Mouse (Mus musculus) heart, embryonic 13.5 days (tissue): ENCODE results near the gene Gm5346. TPM values are rescaled to one million over a fixed set of nuclear protein-coding genes. Genes with fewer than 3 reads are reported as not detected.
"Not testable (repeated sequence)": the region's sequence is repeated elsewhere in the genome, so short reads cannot be mapped to it uniquely, and the experiment has no call there.

ENCODE experiments used
- ATAC-seq: fragments of 200-750 bp; cut with Nextera tagmentation; 2 replicates; pipeline ENCODE4 v1.8.0; 2017; ENCODE audit warnings: moderate TSS enrichment; ENCODE audit not compliant: insufficient number of reproducible peaks, low FRiP score, low TSS enrichment; ENCODE audit errors: extremely low read depth
- H3K27ac ChIP-seq: fragments of 300-500 bp; sonication (generic); replicated peaks from 2 replicates; pipeline ENCODE4 v1.5.1; 2015; ENCODE audit warnings: moderate library complexity, mild to moderate bottlenecking, inconsistent platforms
- H3K27me3 ChIP-seq: fragments of 300-500 bp; sonication (generic); replicated peaks from 2 replicates; pipeline ENCODE4 v1.6.1; 2015; ENCODE audit warnings: mild to moderate bottlenecking, inconsistent platforms
- H3K36me3 ChIP-seq: fragments of 300-500 bp; sonication (generic); 2 replicates; pipeline ENCODE4 v1.6.1; 2015; ENCODE audit warnings: mild to moderate bottlenecking, inconsistent platforms
- H3K4me1 ChIP-seq: fragments of 300-500 bp; sonication (generic); 2 replicates; pipeline ENCODE4 v1.6.1; 2015; ENCODE audit warnings: inconsistent platforms
- H3K4me2 ChIP-seq: fragments of 300-500 bp; sonication (generic); 2 replicates; pipeline ENCODE4 v1.6.1; 2015; ENCODE audit warnings: inconsistent platforms, mild to moderate bottlenecking, moderate library complexity
- H3K4me3 ChIP-seq: fragments of 300-500 bp; sonication (generic); 2 replicates; pipeline ENCODE4 v1.5.1; 2015; ENCODE audit warnings: moderate library complexity, mild to moderate bottlenecking, inconsistent platforms
- H3K9ac ChIP-seq: fragments of 300-500 bp; sonication (generic); 2 replicates; pipeline ENCODE4 v1.6.1; 2015; ENCODE audit warnings: inconsistent platforms, mild to moderate bottlenecking, moderate library complexity
- H3K9me3 ChIP-seq: fragments of 300-500 bp; sonication (generic); 2 replicates; pipeline ENCODE4 v1.6.1; 2016; ENCODE audit warnings: inconsistent platforms
- WGBS: fragments of 180-500 bp; shearing (Covaris S2); methylation state at CpG from one replicate; pipeline ENCODE4 v1.1.7; 2015; ENCODE audit warnings: mixed read lengths; 5-methylcytosine and 5-hydroxymethylcytosine counted together
- polyA plus RNA-seq: library from polyadenylated mRNA; unstranded; fragments of >200 nt; fragmentation: Nextera tagmentation; extraction: Ambion mirVana; gene quantifications from 2 replicates; pipeline ENCODE4 v1.2.1, GENCODE M21; 2015

Gm5346 gene
- not detected in 2 replicates for polyA plus RNA-seq

DNA sequence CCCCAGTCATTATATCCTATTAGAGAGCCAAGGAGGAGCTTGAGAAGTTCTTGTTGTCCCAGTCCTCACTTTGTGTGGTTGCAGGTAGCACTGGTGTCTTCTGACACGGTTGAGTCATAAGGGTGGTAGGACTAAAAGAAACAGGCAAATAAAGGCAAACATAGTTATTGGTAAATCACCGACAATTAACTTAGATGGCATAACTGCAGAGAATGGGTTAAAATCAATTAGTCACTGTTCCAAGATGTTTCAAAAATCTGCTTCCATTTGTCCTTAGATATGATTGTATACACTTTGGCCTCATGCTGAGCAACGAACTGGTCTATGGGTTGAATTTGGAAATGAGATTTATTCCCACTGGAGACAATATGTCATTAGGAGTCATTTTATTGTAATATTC lies at the start of gene Gm5346:
Gene Gm5346 (minus strand): TSS at position 101 of the 400 bp plus-strand sequence.
- no peak for ATAC-seq
- Histone ChIP-seq H3K4me1 (no peaks in the 10 kb centered on the region), H3K27ac (no peak within 1 kb of the TSS), H3K36me3 (no peaks in the 10 kb centered on the region), H3K4me2 (no peak within 1 kb of the TSS), H3K27me3 (no peaks in the 10 kb centered on the region), H3K4me3 (no peak within 1 kb of the TSS), H3K9me3 (no peaks in the 10 kb centered on the region), H3K9ac (no peak within 1 kb of the TSS)
- 74% methylated on average over 3 of the region's 3 CpGs for WGBS

DNA sequence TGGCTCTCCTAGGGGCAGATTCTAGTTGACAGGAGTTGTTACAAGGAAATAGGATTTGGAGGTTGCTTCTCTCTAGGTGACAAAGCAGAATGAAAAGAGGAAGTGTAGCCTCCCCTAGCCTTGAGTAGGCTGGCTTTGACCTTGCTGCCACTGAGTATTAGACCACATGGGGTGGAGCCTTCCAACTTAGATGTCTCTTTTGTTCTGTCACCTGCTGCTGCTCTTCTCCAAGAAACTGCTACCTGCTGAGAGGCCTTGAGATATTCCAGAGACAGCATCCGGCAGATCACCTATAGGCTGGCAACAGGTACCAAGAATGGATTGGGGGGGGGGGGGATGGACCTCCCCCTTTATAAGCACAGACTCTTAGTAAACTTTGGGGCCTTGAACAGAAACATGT lies 11.0 kb downstream of the Gm5346 start:
- H3K27me3 ChIP-seq = no peaks in the 10 kb centered on the region

DNA sequence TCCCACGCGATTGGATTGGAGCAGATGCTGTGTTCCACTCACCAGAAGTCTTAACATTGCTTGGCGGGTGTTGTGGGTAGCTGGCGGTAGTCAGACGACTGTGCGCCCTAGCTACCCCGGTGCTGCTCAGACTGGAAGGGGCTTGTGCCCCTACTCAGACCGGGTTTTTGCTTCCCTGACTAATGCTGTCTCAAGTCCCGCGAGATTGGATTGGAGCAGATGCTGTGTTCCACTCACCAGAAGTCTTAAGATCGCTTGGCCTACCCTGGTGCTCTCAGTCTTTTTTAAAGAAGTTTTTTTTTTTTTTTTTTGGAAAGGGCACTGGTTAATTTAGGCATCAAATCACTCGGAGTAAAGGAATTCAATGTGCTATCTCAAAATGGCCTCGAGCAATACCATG lies 23.4 kb downstream of the Gm5346 start:
- H3K27ac ChIP-seq, H3K4me3 ChIP-seq, H3K27me3 ChIP-seq, H3K9me3 ChIP-seq, H3K9ac ChIP-seq, ATAC-seq, H3K36me3 ChIP-seq, H3K4me1 ChIP-seq, H3K4me2 ChIP-seq: not testable (repeated sequence)
- 70% methylated on average over 13 of the region's 13 CpGs for WGBS

More for the DNA sequence above, 11.0 kb downstream of the Gm5346 start:
- no peak overlapping the region for H3K9ac ChIP-seq
- 86% methylated on average over 1 of the region's 1 CpGs for WGBS
- H3K4me2 ChIP-seq = no peak overlapping the region
- no peak overlapping the region for H3K4me3 ChIP-seq
- H3K36me3 ChIP-seq = no peaks in the 10 kb centered on the region
- H3K4me1 ChIP-seq = no peaks in the 10 kb centered on the region
- H3K27ac ChIP-seq = no peak overlapping the region
- no peak for ATAC-seq
- no peaks in the 10 kb centered on the region for H3K9me3 ChIP-seq

DNA sequence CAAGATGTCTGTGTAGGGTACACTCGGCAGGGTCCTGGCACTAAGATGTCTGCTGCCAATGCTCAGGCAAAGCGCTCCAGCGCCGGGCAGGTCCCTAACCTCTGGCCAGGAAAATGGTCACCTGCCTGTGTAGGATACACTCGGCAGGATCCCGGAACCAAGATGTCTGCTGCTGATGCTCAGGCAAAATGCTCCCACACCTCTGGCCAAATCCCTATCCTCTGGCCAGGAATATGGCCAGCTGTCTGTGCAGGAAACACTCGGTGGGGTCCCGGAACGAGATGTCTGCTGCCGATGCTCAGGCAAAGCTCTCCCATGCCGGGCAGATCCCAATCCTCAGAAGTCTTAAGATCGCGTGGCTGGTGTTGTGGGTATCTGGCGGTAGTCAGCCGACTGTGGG lies 23.9 kb downstream of the Gm5346 start:
- not testable (repeated sequence) for H3K4me1 ChIP-seq, H3K27ac ChIP-seq, H3K4me3 ChIP-seq, H3K27me3 ChIP-seq, H3K4me2 ChIP-seq, H3K9ac ChIP-seq, ATAC-seq, H3K9me3 ChIP-seq, H3K36me3 ChIP-seq
- 82% methylated on average over 15 of the region's 15 CpGs for WGBS

DNA sequence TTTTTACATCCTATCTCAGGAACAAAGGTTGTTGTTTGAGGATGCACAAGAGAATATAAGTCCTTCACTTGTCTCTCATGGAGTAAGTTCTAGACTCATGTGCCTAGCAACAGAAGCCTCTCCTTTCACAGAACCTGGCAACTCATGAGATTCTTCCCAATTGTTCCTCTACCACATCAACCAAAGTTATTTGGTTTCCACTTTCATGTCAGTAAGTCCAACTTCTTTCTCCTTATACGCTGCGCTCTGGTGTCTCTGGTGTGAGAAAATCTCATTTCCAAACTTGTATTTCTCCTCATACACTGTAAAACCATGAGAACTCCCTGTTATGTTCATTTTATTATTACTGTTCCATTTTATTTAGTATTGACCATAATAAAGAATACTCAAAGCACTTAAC lies 50.5 kb downstream of the Gm5346 start, which contains the start of gene Adam26a:
Gene Adam26a (minus strand): TSS at position 101 of the 400 bp plus-strand sequence.
- H3K9me3 ChIP-seq, ATAC-seq, H3K9ac ChIP-seq, H3K36me3 ChIP-seq, H3K27ac ChIP-seq, H3K4me2 ChIP-seq, H3K4me1 ChIP-seq, H3K27me3 ChIP-seq, H3K4me3 ChIP-seq: not testable (repeated sequence)
- 88% methylated on average over 2 of the region's 2 CpGs for WGBS

Other genes starting within 250 kb of the Gm5346 start
- gene Adam26b, start 99.2 kb downstream of the Gm5346 start, polyA plus RNA-seq = not detected in 2 replicates
- not detected in 2 replicates for gene Adam26a, start 50.6 kb downstream of the Gm5346 start, polyA plus RNA-seq
- gene Adam34, start 82.8 kb upstream of the Gm5346 start, polyA plus RNA-seq = not detected in 2 replicates